Mouse (Mus musculus) fibroblast of lung, adult 2 months (primary cell): Measurements from ENCODE around the gene Itpkb.
A peak's percentile ranks its signal among the peaks of the same experiment; 100 is the strongest.

Source experiments
- DNase-seq: peaks from one replicate; pipeline ENCODE4 v3.0.0-alpha.2; 2011; ENCODE audit warnings: low read depth

Gene Itpkb

GRCm38 (mm10) chr1:180330145-180330706 is at the start of gene Itpkb:
Gene Itpkb (plus strand): TSS chr1:180330485.
- DNase-seq = peak; percentile 53

GRCm38 (mm10) chr1:180282581-180282980 is 47.7 kb upstream of the Itpkb start:
- DNase-seq = no peak

GRCm38 (mm10) chr1:180283813-180284768 is 46.2 kb upstream of the Itpkb start:
- no peak for DNase-seq

GRCm38 (mm10) chr1:180286081-180286831 is 44.0 kb upstream of the Itpkb start:
- DNase-seq = no peak

GRCm38 (mm10) chr1:180288227-180288626 is 42.1 kb upstream of the Itpkb start:
- DNase-seq = no peak

GRCm38 (mm10) chr1:180288872-180289468 is 41.3 kb upstream of the Itpkb start:
- no peak for DNase-seq

- DNase-seq = no peak
Measured at GRCm38 (mm10) chr1:180289788-180290187, 40.5 kb upstream of the Itpkb start.

GRCm38 (mm10) chr1:180290358-180290757 is 39.9 kb upstream of the Itpkb start:
- no peak for DNase-seq

GRCm38 (mm10) chr1:180296088-180296487 is 34.2 kb upstream of the Itpkb start:
- DNase-seq = no peak

GRCm38 (mm10) chr1:180299697-180300096 is 30.6 kb upstream of the Itpkb start:
- no peak for DNase-seq

- DNase-seq = no peak
Measured at GRCm38 (mm10) chr1:180300292-180300691, 30.0 kb upstream of the Itpkb start.

- DNase-seq = no peak
Measured at GRCm38 (mm10) chr1:180300997-180301396, 29.3 kb upstream of the Itpkb start.

- no peak for DNase-seq
Measured at GRCm38 (mm10) chr1:180302253-180303120, 27.8 kb upstream of the Itpkb start.

GRCm38 (mm10) chr1:180303600-180303999 is 26.7 kb upstream of the Itpkb start:
- no peak for DNase-seq

- no peak for DNase-seq
Measured at GRCm38 (mm10) chr1:180306889-180307288, 23.4 kb upstream of the Itpkb start.

GRCm38 (mm10) chr1:180307661-180308060 is 22.6 kb upstream of the Itpkb start:
- DNase-seq = no peak

- no peak for DNase-seq
Measured at GRCm38 (mm10) chr1:180308897-180309296, 21.4 kb upstream of the Itpkb start.

GRCm38 (mm10) chr1:180312286-180312685 is 18.0 kb upstream of the Itpkb start:
- DNase-seq = no peak

GRCm38 (mm10) chr1:180312792-180313311 is 17.4 kb upstream of the Itpkb start:
- DNase-seq = peak; percentile 60

GRCm38 (mm10) chr1:180313517-180314440 is 16.5 kb upstream of the Itpkb start:
- no peak for DNase-seq
